Mouse (Mus musculus): ENCODE measurements at regions not wholly inside any gene's neighbourhood (a gene's known extent, or its start where the extent isn't known, plus 50 kb on each side); places are given as distances from the start of the nearest gene placed in this dataset.

DNA sequence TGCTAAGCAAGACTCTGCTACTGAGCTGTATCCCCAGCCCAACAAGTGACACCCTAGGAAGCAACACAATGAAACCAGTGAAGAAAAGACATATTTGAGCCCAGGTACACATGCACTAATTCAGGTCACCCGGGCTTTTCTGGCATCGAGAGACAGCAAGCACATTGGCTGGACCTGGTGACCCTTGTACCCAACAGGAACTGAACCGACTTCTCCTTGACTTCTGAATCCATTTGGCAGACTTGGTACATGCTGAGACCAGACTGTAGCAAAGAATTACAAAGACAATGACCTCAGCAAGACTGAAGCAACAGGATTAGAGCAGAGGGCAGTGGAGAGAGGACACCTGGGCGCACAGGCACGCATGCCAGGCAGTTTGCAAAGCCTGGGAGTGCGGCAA lies 79.1 kb downstream of the Sema4f start:
- WGBS (ENCODE audit: insufficient replicate concordance) = 70% methylated on average over 6 of the region's 6 CpGs
- no peak overlapping the region for H3K27ac ChIP-seq (ENCODE audit: low read length)
- no peaks in the 10 kb centered on the region for H3K27me3 ChIP-seq (ENCODE audit: control insufficient read depth, insufficient read depth, low read depth, low read length)
- H3K9me3 ChIP-seq (replicated peaks; ENCODE audit: control insufficient read depth, low read length) = no peaks in the 10 kb centered on the region
- H3K4me1 ChIP-seq (ENCODE audit: control insufficient read depth, low read depth, low read length) = peaks cover 2% of the 10 kb centered on the region; the same call in 1 of the 2 replicates
- H3K4me3 ChIP-seq (ENCODE audit: low read depth, low read length) = no peak overlapping the region
- H3K9ac ChIP-seq (ENCODE audit: low read depth, low read length) = no peak overlapping the region
- no peak overlapping the region for H3K4me2 ChIP-seq (ENCODE audit: low read depth, low read length)
- no peaks in the 10 kb centered on the region for H3K36me3 ChIP-seq (ENCODE audit: control insufficient read depth, insufficient read depth)
- no peak for ATAC-seq (ENCODE audit: low read depth)

- Histone ChIP-seq H3K27me3 (ENCODE audit: control insufficient read depth, insufficient read depth, low read depth, low read length) (no peaks in the 10 kb centered on the region), H3K4me1 (ENCODE audit: control insufficient read depth, low read depth, low read length) (no peaks in the 10 kb centered on the region), H3K27ac (ENCODE audit: low read length) (no peak overlapping the region), H3K36me3 (ENCODE audit: control insufficient read depth, insufficient read depth) (no peaks in the 10 kb centered on the region), H3K9me3 (replicated peaks; ENCODE audit: control insufficient read depth, low read length) (no peaks in the 10 kb centered on the region), H3K4me2 (ENCODE audit: low read depth, low read length) (no peak overlapping the region), H3K4me3 (ENCODE audit: low read depth, low read length) (no peak overlapping the region), H3K9ac (ENCODE audit: low read depth, low read length) (no peak overlapping the region)
- no peak for ATAC-seq (ENCODE audit: low read depth)
- 62% methylated on average over 9 of the region's 9 CpGs for WGBS (ENCODE audit: insufficient replicate concordance)
Measured at GRCm38 (mm10) chr6:82856218-82856617, 82.0 kb upstream of the Hk2 start.

- Histone ChIP-seq H3K36me3 (ENCODE audit: control insufficient read depth, insufficient read depth) (no peaks in the 10 kb centered on the region), H3K9me3 (replicated peaks; ENCODE audit: control insufficient read depth, low read length) (no peaks in the 10 kb centered on the region), H3K4me3 (ENCODE audit: low read depth, low read length) (no peak overlapping the region), H3K9ac (ENCODE audit: low read depth, low read length) (no peak overlapping the region), H3K27ac (ENCODE audit: low read length) (no peak overlapping the region), H3K4me2 (ENCODE audit: low read depth, low read length) (no peak overlapping the region), H3K4me1 (ENCODE audit: control insufficient read depth, low read depth, low read length) (no peaks in the 10 kb centered on the region), H3K27me3 (ENCODE audit: control insufficient read depth, insufficient read depth, low read depth, low read length) (no peaks in the 10 kb centered on the region)
- 62% methylated on average over 7 of the region's 7 CpGs for WGBS (ENCODE audit: insufficient replicate concordance)
- ATAC-seq (ENCODE audit: low read depth) = no peak
Measured at GRCm38 (mm10) chr6:82855401-82855800, 81.1 kb upstream of the Hk2 start.

- no peak for ATAC-seq (ENCODE audit: low read depth)
- no peaks in the 10 kb centered on the region for H3K27me3 ChIP-seq (ENCODE audit: control insufficient read depth, insufficient read depth, low read depth, low read length)
- no peaks in the 10 kb centered on the region for H3K4me1 ChIP-seq (ENCODE audit: control insufficient read depth, low read depth, low read length)
- no peak overlapping the region for H3K9ac ChIP-seq (ENCODE audit: low read depth, low read length)
- H3K4me2 ChIP-seq (ENCODE audit: low read depth, low read length) = no peak overlapping the region
- H3K27ac ChIP-seq (ENCODE audit: low read length) = no peak overlapping the region
- no peaks in the 10 kb centered on the region for H3K36me3 ChIP-seq (ENCODE audit: control insufficient read depth, insufficient read depth)
- H3K4me3 ChIP-seq (ENCODE audit: low read depth, low read length) = no peak overlapping the region
- H3K9me3 ChIP-seq (replicated peaks; ENCODE audit: control insufficient read depth, low read length) = no peaks in the 10 kb centered on the region
Measured at GRCm38 (mm10) chr6:82854780-82855179, 80.5 kb upstream of the Hk2 start.

DNA sequence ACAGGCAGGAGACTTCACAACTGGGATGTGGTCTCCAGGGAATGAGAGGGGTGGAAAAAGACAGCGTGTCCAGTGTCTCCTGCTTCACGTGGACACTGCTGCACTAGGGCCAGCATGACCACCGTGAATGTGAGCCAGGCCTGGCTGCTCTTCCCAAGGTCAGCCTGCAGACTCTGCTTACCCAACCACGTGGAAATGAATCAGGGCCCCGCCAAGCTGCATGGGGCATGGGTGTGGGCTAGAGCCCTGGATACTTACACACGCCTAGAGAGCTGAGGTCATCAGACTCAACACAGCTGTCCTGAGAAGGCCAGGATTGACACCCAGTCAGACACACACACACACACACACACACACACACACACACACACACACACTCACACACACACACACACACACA lies 80.1 kb upstream of the Hk2 start:
- no peak overlapping the region for H3K9ac ChIP-seq (ENCODE audit: low read depth, low read length)
- WGBS (ENCODE audit: insufficient replicate concordance) = 44% methylated on average over 6 of the region's 6 CpGs
- no peaks in the 10 kb centered on the region for H3K36me3 ChIP-seq (ENCODE audit: control insufficient read depth, insufficient read depth)
- no peaks in the 10 kb centered on the region for H3K4me1 ChIP-seq (ENCODE audit: control insufficient read depth, low read depth, low read length)
- no peaks in the 10 kb centered on the region for H3K9me3 ChIP-seq (replicated peaks; ENCODE audit: control insufficient read depth, low read length)
- H3K4me3 ChIP-seq (ENCODE audit: low read depth, low read length) = no peak overlapping the region
- H3K4me2 ChIP-seq (ENCODE audit: low read depth, low read length) = no peak overlapping the region
- no peaks in the 10 kb centered on the region for H3K27me3 ChIP-seq (ENCODE audit: control insufficient read depth, insufficient read depth, low read depth, low read length)
- no peak for ATAC-seq (ENCODE audit: low read depth)
- H3K27ac ChIP-seq (ENCODE audit: low read length) = no peak overlapping the region

DNA sequence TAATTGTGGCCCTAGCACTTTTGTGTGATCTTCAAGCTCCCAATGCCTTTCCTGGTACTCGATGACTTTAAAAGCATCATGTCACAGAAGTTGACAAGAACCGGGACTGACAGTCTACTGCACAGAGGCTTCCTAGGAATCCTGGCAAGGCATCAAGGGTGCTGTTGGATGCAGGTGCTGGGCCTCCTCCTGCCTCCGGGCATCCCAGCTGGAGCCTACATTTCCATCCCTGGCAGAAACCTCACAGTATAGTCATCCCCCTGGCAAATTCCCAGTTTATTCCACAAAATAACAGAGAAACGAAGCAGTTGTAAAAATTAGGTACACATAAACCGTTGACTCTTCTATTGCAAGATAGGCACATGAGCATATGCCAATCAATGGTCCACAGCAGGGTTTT lies 78.8 kb upstream of the Hk2 start:
- Histone ChIP-seq H3K27me3 (ENCODE audit: control insufficient read depth, insufficient read depth, low read depth, low read length) (no peaks in the 10 kb centered on the region), H3K27ac (ENCODE audit: low read length) (no peak overlapping the region), H3K9ac (ENCODE audit: low read depth, low read length) (no peak overlapping the region), H3K4me1 (ENCODE audit: control insufficient read depth, low read depth, low read length) (no peaks in the 10 kb centered on the region), H3K4me2 (ENCODE audit: low read depth, low read length) (no peak overlapping the region), H3K4me3 (ENCODE audit: low read depth, low read length) (no peak overlapping the region), H3K36me3 (ENCODE audit: control insufficient read depth, insufficient read depth) (no peaks in the 10 kb centered on the region), H3K9me3 (replicated peaks; ENCODE audit: control insufficient read depth, low read length) (no peaks in the 10 kb centered on the region)
- 57% methylated on average over 5 of the region's 5 CpGs for WGBS (ENCODE audit: insufficient replicate concordance)
- ATAC-seq (ENCODE audit: low read depth) = no peak

DNA sequence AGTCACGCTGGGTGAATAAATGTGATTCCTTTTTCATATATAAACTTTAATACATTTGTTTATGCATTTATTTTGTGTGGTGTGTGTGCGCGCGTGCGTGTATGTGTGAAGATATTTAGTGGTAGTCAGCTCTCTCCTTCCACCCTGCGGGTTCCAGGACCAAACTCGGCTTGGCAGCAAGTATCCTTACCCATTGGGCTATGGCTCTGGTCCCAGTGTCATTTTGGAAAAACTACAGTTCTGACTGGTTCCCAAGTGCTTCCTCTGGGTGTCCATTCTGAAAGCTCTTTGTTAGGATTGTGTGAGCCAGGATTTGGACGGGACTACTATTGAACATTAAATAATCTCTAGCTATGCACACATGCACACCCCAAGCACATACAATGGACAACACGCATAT lies 76.3 kb upstream of the Hk2 start:
- WGBS (ENCODE audit: insufficient replicate concordance) = 76% methylated on average over 9 of the region's 9 CpGs
- Histone ChIP-seq H3K9ac (ENCODE audit: low read depth, low read length) (no peak overlapping the region), H3K9me3 (replicated peaks; ENCODE audit: control insufficient read depth, low read length) (peaks cover 2% of the 10 kb centered on the region; the same call in 1 of the 2 replicates), H3K36me3 (ENCODE audit: control insufficient read depth, insufficient read depth) (no peaks in the 10 kb centered on the region), H3K4me2 (ENCODE audit: low read depth, low read length) (no peak overlapping the region), H3K27ac (ENCODE audit: low read length) (no peak overlapping the region), H3K4me3 (ENCODE audit: low read depth, low read length) (no peak overlapping the region), H3K4me1 (ENCODE audit: control insufficient read depth, low read depth, low read length) (no peaks in the 10 kb centered on the region), H3K27me3 (ENCODE audit: control insufficient read depth, insufficient read depth, low read depth, low read length) (no peaks in the 10 kb centered on the region)
- no peak for ATAC-seq (ENCODE audit: low read depth)

- no peak for ATAC-seq (ENCODE audit: low read depth)
- no peaks in the 10 kb centered on the region for H3K27me3 ChIP-seq (ENCODE audit: control insufficient read depth, insufficient read depth, low read depth, low read length)
- peaks cover 2% of the 10 kb centered on the region; the same call in 1 of the 2 replicates for H3K9me3 ChIP-seq (replicated peaks; ENCODE audit: control insufficient read depth, low read length)
- no peaks in the 10 kb centered on the region for H3K36me3 ChIP-seq (ENCODE audit: control insufficient read depth, insufficient read depth)
- no peak overlapping the region for H3K27ac ChIP-seq (ENCODE audit: low read length)
- no peak overlapping the region for H3K9ac ChIP-seq (ENCODE audit: low read depth, low read length)
- H3K4me1 ChIP-seq (ENCODE audit: control insufficient read depth, low read depth, low read length) = no peaks in the 10 kb centered on the region
- WGBS (ENCODE audit: insufficient replicate concordance) = 23% methylated on average over 2 of the region's 2 CpGs
- no peak overlapping the region for H3K4me3 ChIP-seq (ENCODE audit: low read depth, low read length)
- H3K4me2 ChIP-seq (ENCODE audit: low read depth, low read length) = no peak overlapping the region
Measured at GRCm38 (mm10) chr6:82847598-82847997, 73.3 kb upstream of the Hk2 start.

- Histone ChIP-seq H3K36me3 (ENCODE audit: control insufficient read depth, insufficient read depth) (no peaks in the 10 kb centered on the region), H3K9ac (ENCODE audit: low read depth, low read length) (no peak overlapping the region), H3K27me3 (ENCODE audit: control insufficient read depth, insufficient read depth, low read depth, low read length) (no peaks in the 10 kb centered on the region), H3K4me2 (ENCODE audit: low read depth, low read length) (no peak overlapping the region), H3K9me3 (replicated peaks; ENCODE audit: control insufficient read depth, low read length) (peaks cover 2% of the 10 kb centered on the region; the same call in 1 of the 2 replicates), H3K4me1 (ENCODE audit: control insufficient read depth, low read depth, low read length) (no peaks in the 10 kb centered on the region), H3K27ac (ENCODE audit: low read length) (no peak overlapping the region), H3K4me3 (ENCODE audit: low read depth, low read length) (no peak overlapping the region)
- 54% methylated on average over 8 of the region's 8 CpGs for WGBS (ENCODE audit: insufficient replicate concordance)
- no peak for ATAC-seq (ENCODE audit: low read depth)
Measured at GRCm38 (mm10) chr6:82846587-82847150, 72.4 kb upstream of the Hk2 start.
